In genomic region chr8:78354801-78355200, GRCm38 (mm10) we compare ENCODE assay signal across 9 mouse cellular contexts.
"Had no signal": no experiment of that assay in that cellular context is flagged by ENCODE, and none has a peak within 500 bp of the region (broad histone marks: within the 10 kb centered on the region; RNA-seq: fewer than 3 reads in every experiment).

No protein-coding gene starts in this region.

- DNase-seq: kidney, adult 18-20 months; kidney, postnatal 14 days; lung, embryonic 14.5 days; lung, postnatal 10 days; lung, postnatal 4 days; thymus, postnatal 36 days had no signal

- ATAC-seq: intestine, embryonic 15.5 days; liver, embryonic 12.5 days; midbrain, embryonic 15.5 days had no signal
